Mouse (Mus musculus) lung, embryonic 15.5 days (tissue): ENCODE data around the gene Calhm5. TPM values are rescaled to one million over a fixed set of nuclear protein-coding genes. Genes with fewer than 3 reads are reported as not detected.

ENCODE experiments used
- ATAC-seq: fragments of 200-750 bp; cut with Nextera tagmentation; 2 replicates; pipeline ENCODE4 v1.8.0; 2017; ENCODE audit warnings: moderate number of reproducible peaks, borderline replicate concordance; ENCODE audit not compliant: low FRiP score, low TSS enrichment; ENCODE audit errors: extremely low read depth
- H3K27ac ChIP-seq: fragments of 300-500 bp; sonication (generic); 2 replicates; pipeline ENCODE4 v1.5.1; 2015; ENCODE audit warnings: moderate library complexity, mild to moderate bottlenecking, inconsistent platforms
- H3K27me3 ChIP-seq: fragments of 300-500 bp; sonication (generic); 2 replicates; pipeline ENCODE4 v1.6.1; 2015; ENCODE audit warnings: inconsistent platforms
- H3K36me3 ChIP-seq: fragments of 300-500 bp; sonication (generic); 2 replicates; pipeline ENCODE4 v1.6.1; 2015; ENCODE audit warnings: inconsistent platforms
- H3K4me1 ChIP-seq: fragments of 300-500 bp; sonication (generic); 2 replicates; pipeline ENCODE4 v1.6.1; 2015; ENCODE audit warnings: inconsistent platforms
- H3K4me2 ChIP-seq: fragments of 300-500 bp; sonication (generic); 2 replicates; pipeline ENCODE4 v1.6.1; 2015; ENCODE audit warnings: inconsistent platforms, mild to moderate bottlenecking, moderate library complexity
- H3K4me3 ChIP-seq: fragments of 300-500 bp; sonication (generic); 2 replicates; pipeline ENCODE4 v1.5.1; 2015; ENCODE audit warnings: mild to moderate bottlenecking, inconsistent platforms
- H3K9ac ChIP-seq: fragments of 300-500 bp; sonication (generic); 2 replicates; pipeline ENCODE4 v1.6.1; 2015; ENCODE audit warnings: inconsistent platforms
- H3K9me3 ChIP-seq: fragments of 300-500 bp; sonication (generic); 2 replicates; pipeline ENCODE4 v1.6.1; 2016; ENCODE audit warnings: inconsistent platforms
- WGBS: fragments of 180-500 bp; shearing (Covaris S2); methylation state at CpG from one replicate; pipeline ENCODE4 v1.1.7; 2015; 5-methylcytosine and 5-hydroxymethylcytosine counted together
- polyA plus RNA-seq: library from polyadenylated mRNA; unstranded; fragments of >200 nt; fragmentation: Nextera tagmentation; extraction: Ambion mirVana; gene quantifications from 2 replicates; pipeline ENCODE4 v1.2.1, GENCODE M21; 2015

Gene Calhm5
- polyA plus RNA-seq, 1 experiment from 2014 or later = 0.96 TPM

DNA sequence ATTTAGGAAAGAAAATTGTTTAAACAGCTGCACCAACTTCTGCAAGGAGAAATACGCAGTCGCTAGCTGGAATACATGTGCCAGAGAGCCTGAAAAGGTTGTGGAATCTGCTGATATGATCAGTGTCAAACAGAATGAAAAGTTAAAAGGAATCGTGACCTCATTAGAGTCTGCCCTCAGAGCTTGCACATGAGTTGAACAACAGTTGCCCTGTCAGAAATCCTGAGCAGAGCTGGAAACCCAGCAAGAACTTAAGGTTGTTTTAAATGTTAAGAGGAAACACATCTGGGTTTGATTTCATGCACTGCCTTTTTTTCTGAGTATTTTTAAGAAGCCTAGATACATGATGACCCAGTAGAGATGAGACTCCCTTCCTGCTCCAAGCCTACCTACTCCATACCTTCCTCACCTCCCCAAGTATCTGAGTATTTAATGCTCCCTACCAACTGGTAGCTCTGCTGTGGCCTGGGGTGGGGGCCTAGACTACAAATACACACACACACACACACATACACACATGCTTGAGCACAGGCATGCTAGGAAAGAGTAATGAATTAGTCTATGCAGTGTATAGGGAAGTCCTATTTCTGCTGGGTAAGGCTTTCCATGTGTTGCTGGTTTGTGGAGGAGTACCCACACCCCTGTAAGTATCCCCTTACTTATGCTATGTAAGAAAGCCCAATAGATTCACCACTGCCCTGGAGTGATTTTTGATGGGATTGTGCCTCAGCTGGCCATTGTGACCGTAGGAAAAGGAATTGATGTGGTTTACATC is 15.8 kb upstream of the Calhm5 start:
- ATAC-seq = no peak
- Histone ChIP-seq H3K27me3 (no peaks in the 10 kb centered on the region), H3K9ac (no peak overlapping the region), H3K27ac (no peak overlapping the region), H3K9me3 (no peaks in the 10 kb centered on the region), H3K4me2 (no peak overlapping the region), H3K4me1 (no peaks in the 10 kb centered on the region), H3K36me3 (no peaks in the 10 kb centered on the region), H3K4me3 (no peak overlapping the region)
- 59% methylated on average over 4 of the region's 4 CpGs for WGBS

- no peak for ATAC-seq
- no peaks in the 10 kb centered on the region for H3K9me3 ChIP-seq
- H3K4me1 ChIP-seq = no peaks in the 10 kb centered on the region
- H3K4me2 ChIP-seq = no peak overlapping the region
- 66% methylated on average over 13 of the region's 13 CpGs for WGBS
- H3K27ac ChIP-seq = no peak overlapping the region
- no peaks in the 10 kb centered on the region for H3K36me3 ChIP-seq
- H3K27me3 ChIP-seq = no peaks in the 10 kb centered on the region
- no peak overlapping the region for H3K9ac ChIP-seq
- no peak overlapping the region for H3K4me3 ChIP-seq
These were observed 14.6 kb upstream of the Calhm5 start for GRCm38 (mm10) chr10:34110863-34111465.

- Histone ChIP-seq H3K4me2 (peak overlapping the region; percentile 50), H3K36me3 (no peaks in the 10 kb centered on the region), H3K4me3 (peak overlapping the region; percentile 28), H3K9ac (peak overlapping the region; percentile 22; the same call in 1 of the 2 replicates), H3K9me3 (no peaks in the 10 kb centered on the region), H3K27ac (peak overlapping the region; percentile 37; the same call in 1 of the 2 replicates), H3K4me1 (no peaks in the 10 kb centered on the region; the same call in 1 of the 2 replicates), H3K27me3 (no peaks in the 10 kb centered on the region)
- WGBS = 62% methylated on average over 12 of the region's 12 CpGs
- peak; percentile 39; the same call in 1 of the 2 replicates for ATAC-seq
These were observed 355 bp downstream of the Calhm5 start for GRCm38 (mm10) chr10:34095964-34096363.

GRCm38 (mm10) chr10:34095147-34095546 is 1.2 kb downstream of the Calhm5 start:
- no peak overlapping the region for H3K4me3 ChIP-seq
- H3K36me3 ChIP-seq = no peaks in the 10 kb centered on the region
- H3K27ac ChIP-seq = no peak overlapping the region
- peaks cover 6% of the 10 kb centered on the region for H3K4me1 ChIP-seq
- WGBS = 80% methylated on average over 2 of the region's 2 CpGs
- H3K9ac ChIP-seq = no peak overlapping the region
- H3K27me3 ChIP-seq = no peaks in the 10 kb centered on the region
- H3K9me3 ChIP-seq = no peaks in the 10 kb centered on the region
- ATAC-seq = no peak
- 0 out of 2 replicates have a peak overlapping the region, but pooled peaks have one; percentile 50 for H3K4me2 ChIP-seq

GRCm38 (mm10) chr10:34091888-34092287 is 4.4 kb downstream of the Calhm5 start:
- Histone ChIP-seq H3K4me1 (peaks cover 9% of the 10 kb centered on the region), H3K27me3 (no peaks in the 10 kb centered on the region), H3K4me3 (no peak overlapping the region), H3K36me3 (no peaks in the 10 kb centered on the region), H3K9me3 (no peaks in the 10 kb centered on the region), H3K27ac (no peak overlapping the region), H3K4me2 (no peak overlapping the region), H3K9ac (no peak overlapping the region)
- ATAC-seq = no peak
- 65% methylated on average over 5 of the region's 5 CpGs for WGBS

GRCm38 (mm10) chr10:34090481-34090880 is 5.8 kb downstream of the Calhm5 start:
- Histone ChIP-seq H3K9me3 (no peaks in the 10 kb centered on the region), H3K9ac (no peak overlapping the region), H3K4me2 (no peak overlapping the region), H3K4me1 (peaks cover 12% of the 10 kb centered on the region; the same call in 1 of the 2 replicates), H3K36me3 (no peaks in the 10 kb centered on the region), H3K4me3 (no peak overlapping the region), H3K27me3 (no peaks in the 10 kb centered on the region), H3K27ac (no peak overlapping the region)
- WGBS = 67% methylated on average over 1 of the region's 1 CpGs
- peak; percentile 68; the same call in 1 of the 2 replicates for ATAC-seq

DNA sequence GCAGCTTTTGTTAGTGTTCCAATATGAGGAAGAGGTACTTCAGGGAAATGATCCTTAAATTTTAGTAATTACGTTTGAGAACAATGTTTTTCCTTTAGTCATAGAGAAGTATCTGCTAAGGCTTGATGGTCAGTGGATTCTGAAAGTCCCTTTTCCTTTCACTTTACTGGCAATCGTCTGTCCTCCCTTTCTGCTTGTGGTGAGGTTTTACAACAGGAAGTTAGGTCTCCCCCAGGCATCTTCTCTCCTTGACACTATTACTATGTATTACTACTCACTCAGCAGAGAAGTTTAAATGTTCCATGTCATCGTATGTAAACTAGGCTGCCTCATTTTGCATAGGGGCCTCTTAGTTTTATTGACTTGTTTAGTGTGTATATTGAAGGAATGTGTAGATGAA is 6.8 kb downstream of the Calhm5 start:
- Histone ChIP-seq H3K9ac (no peak overlapping the region), H3K4me3 (no peak overlapping the region), H3K27me3 (no peaks in the 10 kb centered on the region), H3K4me2 (no peak overlapping the region), H3K9me3 (no peaks in the 10 kb centered on the region), H3K4me1 (peaks cover 12% of the 10 kb centered on the region; the same call in 1 of the 2 replicates), H3K27ac (no peak overlapping the region), H3K36me3 (no peaks in the 10 kb centered on the region)
- WGBS = 72% methylated on average over 3 of the region's 3 CpGs
- ATAC-seq = no peak

- H3K27me3 ChIP-seq = no peaks in the 10 kb centered on the region
- H3K27ac ChIP-seq = peak overlapping the region; percentile 50; the same call in 1 of the 2 replicates
- ATAC-seq = peak; percentile 73; the same call in 1 of the 2 replicates
- H3K4me2 ChIP-seq = no peak overlapping the region
- H3K4me3 ChIP-seq = no peak overlapping the region
- 61% methylated on average over 2 of the region's 2 CpGs for WGBS
- H3K4me1 ChIP-seq = peaks cover 12% of the 10 kb centered on the region; the same call in 1 of the 2 replicates
- no peaks in the 10 kb centered on the region for H3K36me3 ChIP-seq
- H3K9ac ChIP-seq = no peak overlapping the region
- H3K9me3 ChIP-seq = no peaks in the 10 kb centered on the region
These were observed 7.8 kb downstream of the Calhm5 start for GRCm38 (mm10) chr10:34088515-34088914.

DNA sequence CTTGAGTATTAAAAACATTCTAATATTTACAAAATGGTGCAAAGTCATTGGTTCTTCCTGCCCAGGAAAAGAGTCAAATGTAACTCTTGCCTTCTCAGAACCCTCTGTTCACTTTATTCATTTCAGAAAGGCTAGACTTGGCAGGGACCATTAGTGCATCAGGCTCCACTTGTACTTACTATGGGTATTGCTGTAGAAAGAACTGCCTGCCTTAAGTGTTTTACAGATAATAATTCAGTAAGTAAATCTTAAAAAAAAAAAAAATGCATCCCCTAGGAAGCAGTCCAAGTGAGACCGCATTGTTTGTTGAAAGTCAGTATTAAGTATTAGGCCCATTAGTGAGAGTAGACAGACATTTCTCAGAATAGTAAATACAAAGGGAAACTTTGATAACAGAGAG is 9.8 kb downstream of the Calhm5 start:
- peaks cover 12% of the 10 kb centered on the region; the same call in 1 of the 2 replicates for H3K4me1 ChIP-seq
- no peak overlapping the region for H3K4me3 ChIP-seq
- no peaks in the 10 kb centered on the region for H3K27me3 ChIP-seq
- no peak overlapping the region for H3K27ac ChIP-seq
- H3K9ac ChIP-seq = no peak overlapping the region
- 29% methylated on average over 1 of the region's 1 CpGs for WGBS
- no peaks in the 10 kb centered on the region for H3K36me3 ChIP-seq
- H3K4me2 ChIP-seq = no peak overlapping the region
- no peaks in the 10 kb centered on the region for H3K9me3 ChIP-seq
- ATAC-seq = no peak; the same call in 1 of the 2 replicates

DNA sequence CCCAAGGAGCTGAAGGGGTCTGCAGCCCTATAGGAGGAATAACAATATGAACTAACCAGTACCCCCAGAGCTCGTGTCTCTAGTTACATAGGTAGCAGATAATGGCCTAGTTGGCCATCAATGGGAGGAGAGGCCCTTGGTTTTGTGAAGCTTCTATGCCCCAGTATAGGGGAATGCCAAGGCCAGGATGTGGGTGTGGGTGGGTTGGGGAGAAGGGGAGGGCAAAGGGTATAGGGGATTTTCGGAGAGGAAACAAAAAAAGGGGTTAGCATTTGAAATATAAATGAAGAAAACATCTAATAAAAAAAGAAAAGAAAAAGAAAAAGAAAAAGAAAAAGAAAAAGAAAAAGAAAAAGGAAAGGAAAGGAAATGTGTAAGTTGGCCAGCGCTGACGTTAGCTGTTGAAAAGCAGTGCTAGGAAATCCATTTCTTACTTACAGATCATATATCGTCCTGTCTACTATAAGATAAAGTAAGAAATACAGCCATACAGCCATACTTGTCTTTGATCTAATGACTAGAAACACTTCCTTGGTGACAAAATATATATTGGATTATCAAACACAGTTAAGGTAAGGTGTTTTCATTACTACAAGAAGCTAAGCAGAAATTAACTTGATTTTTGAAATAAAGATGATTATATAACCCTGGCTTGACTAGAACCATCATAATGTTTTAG is 21.7 kb downstream of the Calhm5 start:
- H3K36me3 ChIP-seq = no peaks in the 10 kb centered on the region
- no peaks in the 10 kb centered on the region for H3K4me1 ChIP-seq
- WGBS = 63% methylated on average over 5 of the region's 5 CpGs
- H3K9me3 ChIP-seq = no peaks in the 10 kb centered on the region
- no peak overlapping the region for H3K9ac ChIP-seq
- H3K4me2 ChIP-seq = no peak overlapping the region
- no peaks in the 10 kb centered on the region for H3K27me3 ChIP-seq
- no peak for ATAC-seq
- no peak overlapping the region for H3K4me3 ChIP-seq
- H3K27ac ChIP-seq = no peak overlapping the region

DNA sequence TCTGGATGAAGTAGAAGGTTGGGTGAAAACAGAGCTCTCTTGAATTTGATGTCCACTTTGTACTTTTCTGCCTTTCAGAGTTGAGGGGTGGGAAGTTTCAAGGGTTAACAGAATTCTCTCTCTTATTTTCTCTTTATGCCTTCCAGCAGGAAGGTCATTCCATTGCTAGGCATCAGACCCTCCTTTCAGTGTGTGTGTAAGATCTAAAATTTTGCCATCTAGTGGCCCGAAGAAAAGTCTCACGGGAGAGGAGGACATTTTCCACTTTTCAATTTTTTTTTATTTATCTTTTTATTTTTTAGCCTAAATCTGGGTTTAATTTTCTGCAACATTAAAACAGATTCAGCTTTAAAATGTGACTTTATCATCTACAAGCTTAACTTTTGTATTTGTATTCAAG is 24.7 kb downstream of the Calhm5 start:
- no peak overlapping the region for H3K4me3 ChIP-seq
- ATAC-seq = no peak
- no peaks in the 10 kb centered on the region for H3K4me1 ChIP-seq
- H3K27ac ChIP-seq = no peak overlapping the region
- no peaks in the 10 kb centered on the region for H3K9me3 ChIP-seq
- H3K9ac ChIP-seq = no peak overlapping the region
- H3K27me3 ChIP-seq = no peaks in the 10 kb centered on the region
- no peak overlapping the region for H3K4me2 ChIP-seq
- H3K36me3 ChIP-seq = no peaks in the 10 kb centered on the region
- 49% methylated on average over 2 of the region's 2 CpGs for WGBS
